Mouse (Mus musculus): Measurements from ENCODE around the gene Gm14393. TPM values are rescaled to one million over a fixed set of nuclear protein-coding genes. Genes with fewer than 3 reads are reported as not detected.
"Not testable (repeated sequence)": the region's sequence is repeated elsewhere in the genome, so short reads cannot be mapped to it uniquely, and the experiment has no call there.

The Gm14393 gene
- total RNA-seq (2014; rRNA removed) (0.84 TPM in 1 of 2 replicates, not detected in the other), polyA plus RNA-seq (2015; fragmentation: Nextera tagmentation; extraction: Ambion mirVana) (1.1 TPM in 2 replicates)

DNA sequence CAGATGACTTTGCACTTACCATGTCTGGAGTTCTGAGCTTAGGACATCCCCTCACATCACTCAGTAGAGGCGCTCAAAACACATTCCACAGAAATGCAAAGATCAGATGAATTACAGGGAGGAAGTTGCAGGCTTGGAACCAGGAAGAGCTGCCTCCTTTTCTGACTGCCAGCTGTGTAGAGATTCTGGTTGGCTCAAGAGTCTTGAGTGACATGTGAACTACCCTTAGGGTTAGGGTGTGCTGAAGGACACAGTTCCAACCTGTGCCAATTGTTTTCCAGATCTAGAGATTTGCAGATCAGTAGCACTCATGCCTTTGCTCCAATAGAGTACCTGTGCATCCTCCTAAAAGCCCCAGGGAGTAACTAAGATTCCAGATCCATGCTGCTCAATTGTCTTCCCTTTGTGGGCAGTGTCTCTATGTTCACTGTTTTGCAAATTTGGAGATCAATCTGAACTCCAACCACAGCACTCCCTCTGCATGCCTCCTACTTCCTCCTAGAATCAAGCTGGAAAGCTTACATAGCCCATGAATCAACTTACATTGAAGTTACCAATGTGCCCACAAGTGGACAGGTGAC is at the start of gene Gm14393:
Gm14393 (minus strand) TSS at position 101 of the 581 bp plus-strand sequence.
- not testable (repeated sequence) for H3K4me1 ChIP-seq (ENCODE audit: insufficient read depth, low read length); H3K4me3 ChIP-seq (ENCODE audit: low read length); ATAC-seq

DNA sequence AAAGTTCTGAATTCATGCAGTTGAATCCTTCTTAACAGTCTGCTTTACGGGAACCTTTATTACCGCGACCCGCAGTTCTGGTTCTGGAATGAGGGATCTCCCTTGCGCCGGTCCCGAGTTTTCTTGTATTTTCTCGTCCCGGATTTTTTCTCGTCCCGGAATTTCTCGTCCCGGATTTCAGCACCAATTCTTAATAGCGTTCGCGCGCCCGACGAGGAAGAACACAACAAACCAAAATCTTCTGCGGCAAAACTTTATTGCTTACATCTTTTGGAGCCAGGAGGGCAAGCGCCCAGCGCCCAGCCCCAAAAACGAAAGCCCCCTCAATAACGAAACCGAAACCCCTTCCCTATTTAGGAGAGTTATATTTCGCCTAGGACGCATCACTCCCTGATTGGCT is 23.3 kb downstream of the Gm14393 start:
- DNase-seq (ENCODE audit: low spot score); H3K9ac ChIP-seq (replicated peaks; ENCODE audit: low read length); ATAC-seq; H3K9me3 ChIP-seq (ENCODE audit: low read length); H3K27me3 ChIP-seq (ENCODE audit: insufficient read depth, low read length); H3K4me2 ChIP-seq (ENCODE audit: low read depth, low read length); H3K4me1 ChIP-seq (ENCODE audit: insufficient read depth, low read length); H3K4me3 ChIP-seq (ENCODE audit: low read length); H3K27ac ChIP-seq; H3K36me3 ChIP-seq (ENCODE audit: insufficient read depth, low read length): not testable (repeated sequence)
- WGBS, result 96% methylated on average over 25 of the region's 27 CpGs

More for the DNA sequence above, at the start of gene Gm14393:
- not testable (repeated sequence) for H3K27ac ChIP-seq; DNase-seq (ENCODE audit: low spot score); H3K4me2 ChIP-seq (ENCODE audit: low read depth, low read length); H3K36me3 ChIP-seq (ENCODE audit: insufficient read depth, low read length); H3K9me3 ChIP-seq (ENCODE audit: low read length); H3K27me3 ChIP-seq (ENCODE audit: insufficient read depth, low read length); H3K9ac ChIP-seq (replicated peaks; ENCODE audit: low read length)
- 76% methylated on average over 1 of the region's 1 CpGs for WGBS

Other genes starting within 250 kb of the Gm14393 start
- not detected in 2 replicates for gene Gm14444, start 57.5 kb downstream of the Gm14393 start, total RNA-seq (2014; rRNA removed)
- gene Gm14444, start 57.5 kb downstream of the Gm14393 start, polyA plus RNA-seq (2015; fragmentation: Nextera tagmentation; extraction: Ambion mirVana), result 0.26 TPM in 1 of 2 replicates, not detected in the other
- gene Gm14399, start 74.2 kb upstream of the Gm14393 start, total RNA-seq (2014; rRNA removed), result 8.9 and 10.5 TPM in 2 replicates
- 4.3 and 5.6 TPM in 2 replicates for gene Gm14399, start 74.2 kb upstream of the Gm14393 start, polyA plus RNA-seq (2015; fragmentation: Nextera tagmentation; extraction: Ambion mirVana)
- gene Gm14443, start 108.1 kb upstream of the Gm14393 start, total RNA-seq (2014; rRNA removed), result 0.14 and 0.63 TPM in 2 replicates
- 0.46 and 0.50 TPM in 2 replicates for gene Gm14443, start 108.1 kb upstream of the Gm14393 start, polyA plus RNA-seq (2015; fragmentation: Nextera tagmentation; extraction: Ambion mirVana)
- gene Gm14391, start 139.1 kb upstream of the Gm14393 start, total RNA-seq (2014; rRNA removed), result 15.9 and 17.1 TPM in 2 replicates
- gene Gm14391, start 139.1 kb upstream of the Gm14393 start, polyA plus RNA-seq (2015; fragmentation: Nextera tagmentation; extraction: Ambion mirVana), result 3.1 and 9.3 TPM in 2 replicates
- 2.2 TPM in 1 of 2 replicates, not detected in the other for gene Gm14440, start 207.3 kb upstream of the Gm14393 start, total RNA-seq (2014; rRNA removed)
- not detected in 2 replicates for gene Gm14440, start 207.3 kb upstream of the Gm14393 start, polyA plus RNA-seq (2015; fragmentation: Nextera tagmentation; extraction: Ambion mirVana)

Measured in hindbrain, postnatal 0 days (tissue).